Mouse (Mus musculus): ENCODE results near the gene Zfp385c. TPM values are rescaled to one million over a fixed set of nuclear protein-coding genes. Genes with fewer than 3 reads are reported as not detected.

The Zfp385c gene
- polyA plus RNA-seq, 1 experiment from 2014 or later, result 0.14 TPM

GRCm38 (mm10) chr11:100616332-100616731 lies 75.9 kb downstream of the Zfp385c start:
- no peaks in the 10 kb centered on the region for H3K27me3 ChIP-seq (ENCODE audit: control insufficient read depth, insufficient read depth, low read length)
- no peak overlapping the region for H3K4me2 ChIP-seq
- H3K9me3 ChIP-seq (replicated peaks; ENCODE audit: control insufficient read depth, low read length), result no peaks in the 10 kb centered on the region
- no peak overlapping the region for H3K27ac ChIP-seq (ENCODE audit: low read depth, low read length)
- ATAC-seq (replicated peaks; ENCODE audit: insufficient number of reproducible peaks, low FRiP score, low TSS enrichment), result no peak
- H3K9ac ChIP-seq (ENCODE audit: low read depth, low read length), result no peak overlapping the region
- 88% methylated on average over 5 of the region's 5 CpGs for WGBS (ENCODE audit: insufficient replicate concordance)
- peaks cover 22% of the 10 kb centered on the region for H3K4me1 ChIP-seq (ENCODE audit: control insufficient read depth, insufficient read depth, low read length)
- H3K36me3 ChIP-seq (ENCODE audit: control insufficient read depth, insufficient read depth, low read length), result no peaks in the 10 kb centered on the region
- no peak overlapping the region for H3K4me3 ChIP-seq (ENCODE audit: low read depth, low read length)

- ATAC-seq (replicated peaks; ENCODE audit: insufficient number of reproducible peaks, low FRiP score, low TSS enrichment), result no peak
- H3K27ac ChIP-seq (ENCODE audit: low read depth, low read length), result no peak overlapping the region
- H3K9ac ChIP-seq (ENCODE audit: low read depth, low read length), result no peak overlapping the region
- WGBS (ENCODE audit: insufficient replicate concordance), result 84% methylated on average over 3 of the region's 3 CpGs
- H3K36me3 ChIP-seq (ENCODE audit: control insufficient read depth, insufficient read depth, low read length), result no peaks in the 10 kb centered on the region
- H3K4me3 ChIP-seq (ENCODE audit: low read depth, low read length), result no peak overlapping the region
- H3K9me3 ChIP-seq (replicated peaks; ENCODE audit: control insufficient read depth, low read length), result no peaks in the 10 kb centered on the region
- no peak overlapping the region for H3K4me2 ChIP-seq
- peaks cover 24% of the 10 kb centered on the region for H3K4me1 ChIP-seq (ENCODE audit: control insufficient read depth, insufficient read depth, low read length)
- H3K27me3 ChIP-seq (ENCODE audit: control insufficient read depth, insufficient read depth, low read length), result no peaks in the 10 kb centered on the region
These were observed 79.0 kb downstream of the Zfp385c start for GRCm38 (mm10) chr11:100613241-100613640.

GRCm38 (mm10) chr11:100611627-100612026 lies 80.6 kb downstream of the Zfp385c start:
- Histone ChIP-seq H3K4me3 (ENCODE audit: low read depth, low read length) (no peak overlapping the region), H3K36me3 (ENCODE audit: control insufficient read depth, insufficient read depth, low read length) (no peaks in the 10 kb centered on the region), H3K27ac (ENCODE audit: low read depth, low read length) (no peak overlapping the region), H3K4me2 (no peak overlapping the region), H3K27me3 (ENCODE audit: control insufficient read depth, insufficient read depth, low read length) (no peaks in the 10 kb centered on the region), H3K9ac (ENCODE audit: low read depth, low read length) (no peak overlapping the region), H3K4me1 (ENCODE audit: control insufficient read depth, insufficient read depth, low read length) (peaks cover 16% of the 10 kb centered on the region), H3K9me3 (replicated peaks; ENCODE audit: control insufficient read depth, low read length) (no peaks in the 10 kb centered on the region)
- ATAC-seq (replicated peaks; ENCODE audit: insufficient number of reproducible peaks, low FRiP score, low TSS enrichment), result no peak
- WGBS (ENCODE audit: insufficient replicate concordance), result 88% methylated on average over 6 of the region's 6 CpGs

- Histone ChIP-seq H3K9ac (ENCODE audit: low read depth, low read length) (no peak overlapping the region), H3K4me1 (ENCODE audit: control insufficient read depth, insufficient read depth, low read length) (peaks cover 16% of the 10 kb centered on the region), H3K9me3 (replicated peaks; ENCODE audit: control insufficient read depth, low read length) (no peaks in the 10 kb centered on the region), H3K27me3 (ENCODE audit: control insufficient read depth, insufficient read depth, low read length) (no peaks in the 10 kb centered on the region), H3K27ac (ENCODE audit: low read depth, low read length) (0 out of 2 replicates have a peak overlapping the region, but pooled peaks have one; percentile 38), H3K36me3 (ENCODE audit: control insufficient read depth, insufficient read depth, low read length) (no peaks in the 10 kb centered on the region), H3K4me3 (ENCODE audit: low read depth, low read length) (no peak overlapping the region), H3K4me2 (no peak overlapping the region)
- ATAC-seq (replicated peaks; ENCODE audit: insufficient number of reproducible peaks, low FRiP score, low TSS enrichment), result no peak
- WGBS (ENCODE audit: insufficient replicate concordance), result 74% methylated on average over 9 of the region's 9 CpGs
These were observed 82.1 kb downstream of the Zfp385c start for GRCm38 (mm10) chr11:100609997-100610680.

- ATAC-seq (replicated peaks; ENCODE audit: insufficient number of reproducible peaks, low FRiP score, low TSS enrichment), result no peak
- Histone ChIP-seq H3K9me3 (replicated peaks; ENCODE audit: control insufficient read depth, low read length) (no peaks in the 10 kb centered on the region), H3K4me1 (ENCODE audit: control insufficient read depth, insufficient read depth, low read length) (peaks cover 18% of the 10 kb centered on the region), H3K4me3 (ENCODE audit: low read depth, low read length) (no peak overlapping the region), H3K9ac (ENCODE audit: low read depth, low read length) (no peak overlapping the region; the same call in 1 of the 2 replicates), H3K36me3 (ENCODE audit: control insufficient read depth, insufficient read depth, low read length) (no peaks in the 10 kb centered on the region), H3K27me3 (ENCODE audit: control insufficient read depth, insufficient read depth, low read length) (no peaks in the 10 kb centered on the region), H3K4me2 (peak overlapping the region; percentile 9; the same call in 1 of the 2 replicates), H3K27ac (ENCODE audit: low read depth, low read length) (peak overlapping the region; percentile 38; the same call in 1 of the 2 replicates)
- 82% methylated on average over 5 of the region's 5 CpGs for WGBS (ENCODE audit: insufficient replicate concordance)
These were observed 82.8 kb downstream of the Zfp385c start for GRCm38 (mm10) chr11:100609355-100609996.

- no peak overlapping the region for H3K27ac ChIP-seq (ENCODE audit: low read depth, low read length)
- 0 out of 2 replicates have a peak, but pooled peaks cover under 1% of the 10 kb centered on the region for H3K36me3 ChIP-seq (ENCODE audit: control insufficient read depth, insufficient read depth, low read length)
- H3K4me2 ChIP-seq, result no peak overlapping the region; the same call in 1 of the 2 replicates
- H3K4me3 ChIP-seq (ENCODE audit: low read depth, low read length), result no peak overlapping the region
- H3K9ac ChIP-seq (ENCODE audit: low read depth, low read length), result no peak overlapping the region
- H3K4me1 ChIP-seq (ENCODE audit: control insufficient read depth, insufficient read depth, low read length), result peaks cover 23% of the 10 kb centered on the region
- no peak for ATAC-seq (replicated peaks; ENCODE audit: insufficient number of reproducible peaks, low FRiP score, low TSS enrichment)
- H3K9me3 ChIP-seq (replicated peaks; ENCODE audit: control insufficient read depth, low read length), result no peaks in the 10 kb centered on the region
- no peaks in the 10 kb centered on the region for H3K27me3 ChIP-seq (ENCODE audit: control insufficient read depth, insufficient read depth, low read length)
- 66% methylated on average over 4 of the region's 4 CpGs for WGBS (ENCODE audit: insufficient replicate concordance)
These were observed 83.5 kb downstream of the Zfp385c start for GRCm38 (mm10) chr11:100608796-100609195.

GRCm38 (mm10) chr11:100607121-100607520 lies 85.1 kb downstream of the Zfp385c start:
- no peak overlapping the region for H3K27ac ChIP-seq (ENCODE audit: low read depth, low read length)
- no peak overlapping the region for H3K9ac ChIP-seq (ENCODE audit: low read depth, low read length)
- no peaks in the 10 kb centered on the region for H3K27me3 ChIP-seq (ENCODE audit: control insufficient read depth, insufficient read depth, low read length)
- ATAC-seq (replicated peaks; ENCODE audit: insufficient number of reproducible peaks, low FRiP score, low TSS enrichment), result no peak
- H3K36me3 ChIP-seq (ENCODE audit: control insufficient read depth, insufficient read depth, low read length), result 0 out of 2 replicates have a peak, but pooled peaks cover 2% of the 10 kb centered on the region
- H3K9me3 ChIP-seq (replicated peaks; ENCODE audit: control insufficient read depth, low read length), result no peaks in the 10 kb centered on the region
- no peak overlapping the region for H3K4me3 ChIP-seq (ENCODE audit: low read depth, low read length)
- 93% methylated on average over 6 of the region's 6 CpGs for WGBS (ENCODE audit: insufficient replicate concordance)
- no peak overlapping the region for H3K4me2 ChIP-seq
- peaks cover 21% of the 10 kb centered on the region for H3K4me1 ChIP-seq (ENCODE audit: control insufficient read depth, insufficient read depth, low read length)

GRCm38 (mm10) chr11:100605451-100605850 lies 86.8 kb downstream of the Zfp385c start:
- H3K9ac ChIP-seq (ENCODE audit: low read depth, low read length), result no peak overlapping the region

More at GRCm38 (mm10) chr11:100605451-100605850, 86.8 kb downstream of the Zfp385c start:
- 89% methylated on average over 10 of the region's 10 CpGs for WGBS (ENCODE audit: insufficient replicate concordance)
- peaks cover 3% of the 10 kb centered on the region; the same call in 1 of the 2 replicates for H3K36me3 ChIP-seq (ENCODE audit: control insufficient read depth, insufficient read depth, low read length)
- no peak for ATAC-seq (replicated peaks; ENCODE audit: insufficient number of reproducible peaks, low FRiP score, low TSS enrichment)
- H3K27me3 ChIP-seq (ENCODE audit: control insufficient read depth, insufficient read depth, low read length), result no peaks in the 10 kb centered on the region
- H3K4me3 ChIP-seq (ENCODE audit: low read depth, low read length), result no peak overlapping the region
- H3K4me1 ChIP-seq (ENCODE audit: control insufficient read depth, insufficient read depth, low read length), result peaks cover 20% of the 10 kb centered on the region
- H3K27ac ChIP-seq (ENCODE audit: low read depth, low read length), result no peak overlapping the region
- no peak overlapping the region for H3K4me2 ChIP-seq
- no peaks in the 10 kb centered on the region for H3K9me3 ChIP-seq (replicated peaks; ENCODE audit: control insufficient read depth, low read length)

Data from heart, embryonic 11.5 days (tissue).